Mouse (Mus musculus): ENCODE data around the gene Gas2l2. TPM values are rescaled to one million over a fixed set of nuclear protein-coding genes. Genes with fewer than 3 reads are reported as not detected.

The Gas2l2 gene
- polyA plus RNA-seq, 1 experiment from 2014 or later, result 0.18 TPM

DNA sequence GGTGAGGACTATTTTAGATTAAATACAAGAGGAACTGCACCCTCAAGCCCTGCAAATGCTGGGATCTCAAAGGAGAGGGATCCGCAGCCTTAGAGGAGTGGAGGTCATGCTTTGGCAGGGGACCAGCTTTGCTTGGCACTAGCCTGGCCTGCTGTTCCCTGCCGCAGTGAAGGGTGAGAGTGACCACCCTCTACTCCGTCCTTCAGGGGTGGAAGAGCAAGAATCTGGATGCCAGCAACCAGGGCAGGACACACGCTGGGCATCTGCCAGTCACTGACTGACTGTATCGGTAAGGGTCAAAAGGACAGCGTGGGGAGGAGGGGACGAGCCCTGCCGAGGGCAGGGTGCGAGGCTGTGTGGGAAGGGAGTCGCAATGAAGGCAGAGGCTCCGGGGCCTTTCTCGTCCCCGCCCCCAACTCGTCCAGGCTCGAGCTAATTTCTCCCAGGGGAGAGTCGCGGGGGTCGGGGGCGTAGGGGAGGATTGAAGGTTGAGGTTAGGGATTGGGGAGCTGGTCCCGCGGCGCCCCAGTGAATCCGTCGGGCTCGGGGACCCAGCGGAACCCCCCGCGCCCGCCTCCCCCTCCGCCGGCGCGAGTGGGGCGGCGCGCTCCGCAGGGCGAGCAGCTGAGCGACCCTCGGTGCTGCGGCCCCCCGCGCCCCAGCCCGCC, 20.0 kb downstream of the Gas2l2 start, which contains the start of gene Rasl10b:
Rasl10b (plus strand) TSS at position 51 of the 668 bp plus-strand sequence.
- H3K4me3 ChIP-seq, result peak within 1 kb of the TSS; percentile 92
- H3K4me1 ChIP-seq, result peaks cover 57% of the 10 kb centered on the region
- no peak for DNase-seq (ENCODE audit: low spot score)
- H3K9me3 ChIP-seq, result no peaks in the 10 kb centered on the region
- no peaks in the 10 kb centered on the region for H3K36me3 ChIP-seq
- H3K27ac ChIP-seq, result peak within 1 kb of the TSS; percentile 93
- peaks cover 24% of the 10 kb centered on the region for H3K27me3 ChIP-seq (ENCODE audit: insufficient read depth, poor library complexity, severe bottlenecking)
- WGBS, result 1% methylated on average over 42 of the region's 44 CpGs

DNA sequence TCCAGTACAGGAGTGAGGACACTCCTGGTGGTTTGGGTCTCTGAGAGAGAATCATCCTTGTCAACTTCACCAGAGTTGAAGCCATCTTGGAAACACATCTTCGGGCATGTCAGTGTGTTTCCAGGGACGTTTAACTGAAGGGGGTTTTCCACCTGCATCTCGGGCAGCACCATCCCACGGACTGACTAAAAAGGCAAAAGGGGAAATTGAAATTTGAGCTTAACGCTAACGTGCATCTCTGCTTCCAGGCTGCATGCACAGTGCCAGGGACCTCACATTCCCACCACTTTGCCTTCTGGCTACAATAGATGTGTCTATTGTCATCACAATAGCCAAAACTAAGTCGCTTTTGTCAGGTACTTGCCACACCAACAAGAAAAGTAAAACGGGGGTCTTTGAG, 21.0 kb downstream of the Gas2l2 start:
- Histone ChIP-seq H3K36me3 (peaks cover 10% of the 10 kb centered on the region), H3K27ac (no peak overlapping the region), H3K4me3 (no peak overlapping the region), H3K4me1 (peaks cover 67% of the 10 kb centered on the region), H3K27me3 (ENCODE audit: insufficient read depth, poor library complexity, severe bottlenecking) (peaks cover 21% of the 10 kb centered on the region), H3K9me3 (no peaks in the 10 kb centered on the region)
- WGBS, result 46% methylated on average over 8 of the region's 8 CpGs
- no peak for DNase-seq (ENCODE audit: low spot score)

DNA sequence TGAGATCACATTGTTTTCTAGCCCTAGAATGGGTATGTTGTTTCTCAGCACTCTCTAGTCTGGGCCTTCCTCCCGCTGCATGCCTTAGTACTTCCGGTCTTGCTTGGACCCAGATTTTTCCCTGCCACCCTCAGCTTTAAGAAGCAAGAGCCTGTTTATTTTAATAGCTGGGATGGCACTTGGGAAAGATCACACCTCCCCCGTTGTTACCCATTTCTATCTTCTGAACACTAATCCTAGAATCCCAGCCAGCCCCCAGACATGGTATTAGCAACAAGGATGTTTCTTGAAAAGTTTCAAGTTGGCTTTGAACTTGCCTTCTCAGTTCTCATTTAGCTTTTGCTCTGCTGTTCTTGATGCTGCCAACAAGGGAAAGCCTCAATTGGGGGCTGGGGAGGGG, 22.9 kb downstream of the Gas2l2 start:
- WGBS, result 34% methylated on average over 3 of the region's 3 CpGs
- Histone ChIP-seq H3K36me3 (peaks cover 20% of the 10 kb centered on the region), H3K4me3 (no peak overlapping the region), H3K4me1 (peaks cover 77% of the 10 kb centered on the region), H3K9me3 (no peaks in the 10 kb centered on the region), H3K27me3 (ENCODE audit: insufficient read depth, poor library complexity, severe bottlenecking) (peaks cover 6% of the 10 kb centered on the region), H3K27ac (no peak overlapping the region)
- DNase-seq (ENCODE audit: low spot score), result no peak

DNA sequence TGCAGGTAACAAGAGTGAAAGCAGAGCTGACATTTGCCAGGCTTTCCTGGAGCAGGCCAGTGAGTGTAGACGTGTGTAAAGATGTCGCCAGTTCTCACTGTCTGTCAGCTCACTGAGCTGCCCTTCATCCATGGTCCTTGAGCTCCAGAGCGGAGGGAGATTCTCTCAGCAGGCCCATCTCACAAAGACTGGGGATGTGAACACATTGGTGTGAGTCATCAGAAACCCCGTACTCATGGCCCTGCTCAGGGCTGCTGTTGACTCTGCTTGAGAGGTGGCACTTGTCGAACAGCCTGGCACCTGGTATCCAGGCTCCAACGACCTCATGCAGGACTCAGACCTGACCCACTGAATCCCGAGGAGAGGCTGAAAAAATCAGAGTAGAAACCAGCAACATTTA, 25.5 kb downstream of the Gas2l2 start:
- no peak for DNase-seq (ENCODE audit: low spot score)
- H3K36me3 ChIP-seq, result peaks cover 23% of the 10 kb centered on the region
- WGBS, result 62% methylated on average over 7 of the region's 7 CpGs
- H3K9me3 ChIP-seq, result no peaks in the 10 kb centered on the region
- no peaks in the 10 kb centered on the region for H3K27me3 ChIP-seq (ENCODE audit: insufficient read depth, poor library complexity, severe bottlenecking)
- peaks cover 58% of the 10 kb centered on the region for H3K4me1 ChIP-seq
- no peak overlapping the region for H3K4me3 ChIP-seq
- H3K27ac ChIP-seq, result no peak overlapping the region

GRCm38 (mm10) chr11:83398724-83399123, 30.5 kb downstream of the Gas2l2 start:
- 78% methylated on average over 5 of the region's 5 CpGs for WGBS
- Histone ChIP-seq H3K27ac (no peak overlapping the region), H3K36me3 (peaks cover 37% of the 10 kb centered on the region), H3K9me3 (no peaks in the 10 kb centered on the region), H3K4me3 (no peak overlapping the region), H3K4me1 (peaks cover 29% of the 10 kb centered on the region), H3K27me3 (ENCODE audit: insufficient read depth, poor library complexity, severe bottlenecking) (no peaks in the 10 kb centered on the region)
- DNase-seq (ENCODE audit: low spot score), result no peak

- 84% methylated on average over 7 of the region's 7 CpGs for WGBS
- H3K27me3 ChIP-seq (ENCODE audit: insufficient read depth, poor library complexity, severe bottlenecking), result no peaks in the 10 kb centered on the region
- no peak for DNase-seq (ENCODE audit: low spot score)
- H3K36me3 ChIP-seq, result peaks cover 35% of the 10 kb centered on the region
- no peak overlapping the region for H3K4me3 ChIP-seq
- no peak overlapping the region for H3K27ac ChIP-seq
- no peaks in the 10 kb centered on the region for H3K9me3 ChIP-seq
- peaks cover 27% of the 10 kb centered on the region for H3K4me1 ChIP-seq
Measured at GRCm38 (mm10) chr11:83397626-83398025, 31.6 kb downstream of the Gas2l2 start.

DNA sequence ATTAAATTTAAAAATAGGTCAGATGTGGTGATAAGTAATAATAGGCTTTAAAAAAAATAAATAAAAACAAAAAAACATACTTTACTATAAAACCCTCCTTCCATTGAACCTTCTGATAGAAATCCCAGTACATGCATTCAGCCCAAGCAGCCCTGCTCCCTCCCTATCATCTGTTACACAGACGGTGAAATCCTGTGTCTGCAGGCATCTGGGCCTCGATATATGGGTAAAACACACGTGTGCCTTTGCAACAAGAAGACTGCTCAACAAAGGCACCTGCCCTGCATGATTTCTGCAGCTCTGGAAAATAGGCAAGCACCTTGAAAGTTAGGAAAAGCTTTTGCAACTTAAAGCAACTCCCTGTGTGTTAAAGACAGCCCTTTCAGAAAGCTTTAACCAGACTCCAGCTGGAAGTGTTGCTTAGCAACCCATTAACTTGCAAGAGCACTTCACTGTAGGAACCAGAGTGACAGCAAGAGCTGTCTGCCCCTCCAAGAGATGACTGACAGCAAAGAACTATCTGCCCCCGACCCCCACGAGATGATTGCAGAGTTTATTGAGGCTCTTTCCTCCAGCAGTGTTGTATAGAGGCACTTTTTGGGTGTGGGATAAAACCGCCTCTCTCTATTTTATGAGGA, 34.3 kb downstream of the Gas2l2 start:
- Histone ChIP-seq H3K4me3 (no peak overlapping the region), H3K27me3 (ENCODE audit: insufficient read depth, poor library complexity, severe bottlenecking) (no peaks in the 10 kb centered on the region), H3K36me3 (peaks cover 44% of the 10 kb centered on the region), H3K4me1 (peaks cover 35% of the 10 kb centered on the region), H3K27ac (0 out of 2 replicates have a peak overlapping the region, but pooled peaks have one; percentile 29), H3K9me3 (no peaks in the 10 kb centered on the region)
- no peak for DNase-seq (ENCODE audit: low spot score)
- WGBS, result 38% methylated on average over 6 of the region's 6 CpGs

- Histone ChIP-seq H3K27ac (peak overlapping the region; percentile 82), H3K4me3 (peak overlapping the region; percentile 22; the same call in 1 of the 2 replicates), H3K27me3 (ENCODE audit: insufficient read depth, poor library complexity, severe bottlenecking) (no peaks in the 10 kb centered on the region), H3K4me1 (peaks cover 35% of the 10 kb centered on the region), H3K36me3 (peaks cover 41% of the 10 kb centered on the region), H3K9me3 (no peaks in the 10 kb centered on the region)
- no peak for DNase-seq (ENCODE audit: low spot score)
- 48% methylated on average over 4 of the region's 4 CpGs for WGBS
Measured at GRCm38 (mm10) chr11:83393062-83393461, 36.2 kb downstream of the Gas2l2 start.

- Histone ChIP-seq H3K4me3 (no peak overlapping the region), H3K36me3 (peaks cover 4% of the 10 kb centered on the region; the same call in 1 of the 2 replicates), H3K4me1 (peaks cover 32% of the 10 kb centered on the region), H3K9me3 (no peaks in the 10 kb centered on the region), H3K27ac (no peak overlapping the region), H3K27me3 (ENCODE audit: insufficient read depth, poor library complexity, severe bottlenecking) (no peaks in the 10 kb centered on the region)
- WGBS, result 95% methylated on average over 1 of the region's 1 CpGs
- DNase-seq (ENCODE audit: low spot score), result no peak
Measured at GRCm38 (mm10) chr11:83383532-83383887, 45.7 kb downstream of the Gas2l2 start.

DNA sequence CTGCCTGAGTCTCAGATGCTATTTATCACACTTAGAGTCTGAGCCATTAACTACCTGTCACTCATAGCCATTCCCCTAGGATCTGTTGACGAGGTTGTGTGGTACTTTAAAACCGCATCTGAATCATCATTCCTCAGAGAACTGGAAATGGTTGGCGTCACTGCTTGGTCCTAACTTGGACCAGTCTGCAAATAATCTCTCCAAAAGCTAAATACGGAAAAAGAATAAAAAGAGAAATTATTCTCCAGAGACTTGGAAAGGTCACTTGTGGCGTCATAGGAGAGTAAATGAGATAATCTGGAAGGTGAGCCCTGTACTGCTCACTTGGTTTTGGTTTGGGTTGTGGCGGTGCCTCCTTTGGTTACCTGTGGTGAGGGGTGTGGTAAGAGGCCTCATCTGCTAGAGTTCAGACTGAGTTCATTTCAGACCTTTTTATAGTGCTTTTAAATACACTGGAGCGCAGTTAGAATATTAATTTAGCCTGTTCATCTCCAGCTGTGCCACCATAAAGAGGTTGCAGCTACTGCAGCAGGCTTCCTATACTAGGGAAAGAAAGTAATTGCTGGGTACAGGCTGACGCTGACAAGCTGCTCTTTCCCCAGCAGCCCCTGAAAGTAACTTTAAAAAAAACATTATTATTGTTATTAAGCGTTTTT, 46.3 kb downstream of the Gas2l2 start:
- no peaks in the 10 kb centered on the region for H3K9me3 ChIP-seq
- WGBS, result 75% methylated on average over 9 of the region's 9 CpGs
- peaks cover 32% of the 10 kb centered on the region for H3K4me1 ChIP-seq
- no peak overlapping the region for H3K27ac ChIP-seq
- H3K4me3 ChIP-seq, result no peak overlapping the region
- DNase-seq (ENCODE audit: low spot score), result no peak
- H3K36me3 ChIP-seq, result peaks cover 6% of the 10 kb centered on the region
- H3K27me3 ChIP-seq (ENCODE audit: insufficient read depth, poor library complexity, severe bottlenecking), result no peaks in the 10 kb centered on the region

DNA sequence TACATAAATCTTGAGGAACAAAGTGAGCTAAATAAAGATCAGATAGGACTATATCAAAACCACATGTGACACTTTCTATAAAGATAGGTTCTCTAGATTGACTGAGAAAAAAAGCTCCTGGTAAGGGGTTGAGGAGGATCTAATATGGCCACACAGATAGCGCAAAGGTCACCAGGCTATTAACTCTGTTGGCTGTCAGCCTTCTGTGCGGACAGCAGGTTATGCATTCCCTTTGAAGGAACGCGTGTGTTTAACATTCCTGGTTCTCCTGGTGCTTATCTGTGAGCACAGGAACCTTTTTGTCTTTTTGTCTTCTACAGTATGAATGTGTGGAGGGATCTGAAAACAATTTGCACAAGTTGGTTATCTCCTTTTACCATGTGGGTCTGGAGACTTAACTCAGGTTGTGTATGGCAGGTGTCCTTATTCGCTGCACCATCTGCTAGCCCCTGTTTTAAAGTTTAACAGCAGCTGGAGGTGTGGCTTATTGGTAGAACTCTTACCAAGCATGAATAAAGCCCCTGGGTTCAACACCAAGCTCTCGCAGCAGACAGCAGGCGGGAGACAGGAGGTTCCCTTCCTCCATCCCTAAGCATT, 49.4 kb downstream of the Gas2l2 start:
- WGBS, result 49% methylated on average over 7 of the region's 7 CpGs
- Histone ChIP-seq H3K4me1 (peaks cover 22% of the 10 kb centered on the region), H3K27ac (peak overlapping the region; percentile 42; the same call in 1 of the 2 replicates), H3K36me3 (peaks cover 23% of the 10 kb centered on the region), H3K4me3 (no peak overlapping the region), H3K9me3 (no peaks in the 10 kb centered on the region), H3K27me3 (ENCODE audit: insufficient read depth, poor library complexity, severe bottlenecking) (no peaks in the 10 kb centered on the region)
- no peak for DNase-seq (ENCODE audit: low spot score)
